Comparison of ENCODE assay signal across 8 mouse cellular contexts in genomic region chr3:57204066-57204723, GRCm38 (mm10).
DNase-seq lines count a peak whose midpoint lies in the region; ATAC-seq lines count a peak whose summit lies in the region.

No protein-coding gene starts in this region.

- H3K4me3 ChIP-seq in forebrain, embryonic 16.5 days (replicated peaks; ENCODE audit: low read length): no peak overlapping the region
- no peak overlapping the region for H3K4me3 ChIP-seq in midbrain, embryonic 10.5 days

- 25% methylated on average over 3 of the region's 3 CpGs for WGBS in forebrain, embryonic 16.5 days
- 39% methylated on average over 3 of the region's 3 CpGs for WGBS in midbrain, embryonic 10.5 days

- DNase-seq in CD4-positive, CD25-positive, alpha-beta regulatory T cell, adult 2 months (ENCODE audit: low read depth, low spot score): peak; percentile 2
- DNase-seq in urinary bladder, postnatal 14 days (ENCODE audit: low spot score): peak; percentile 40
- no peak for DNase-seq in urinary bladder, adult 2 months (ENCODE audit: low spot score)
- DNase-seq in layer of hippocampus, adult 18-20 months (ENCODE audit: low spot score in 2 of 2): peak; percentile 13 to 78
- DNase-seq in midbrain, embryonic 10.5 days (ENCODE audit: low spot score): peak; percentile 22

- no peak overlapping the region for H3K4me2 ChIP-seq in forebrain, embryonic 16.5 days (ENCODE audit: low read length)

- no peaks in the 10 kb centered on the region for H3K4me1 ChIP-seq in forebrain, embryonic 16.5 days (replicated peaks; ENCODE audit: control insufficient read depth, insufficient read depth, low read length)
- H3K4me1 ChIP-seq in midbrain, embryonic 10.5 days: no peaks in the 10 kb centered on the region

- ATAC-seq in CD4-positive, CD25-positive, alpha-beta regulatory T cell, adult 4 months: no peak
- peak; percentile 63 for ATAC-seq in forebrain, embryonic 16.5 days
- no peak for ATAC-seq in erythroid progenitor cell, adult 5-6 weeks (replicated peaks; ENCODE audit: low FRiP score, poor library complexity, severe bottlenecking)

- H3K9me3 ChIP-seq in forebrain, embryonic 16.5 days (ENCODE audit: control insufficient read depth, low read length): no peaks in the 10 kb centered on the region
- H3K9me3 ChIP-seq in midbrain, embryonic 10.5 days (replicated peaks): no peaks in the 10 kb centered on the region

- no peak overlapping the region for H3K27ac ChIP-seq in forebrain, embryonic 16.5 days (ENCODE audit: low read length)
- H3K27ac ChIP-seq in midbrain, embryonic 10.5 days (replicated peaks): no peak overlapping the region

- no peaks in the 10 kb centered on the region for H3K36me3 ChIP-seq in forebrain, embryonic 16.5 days (ENCODE audit: control insufficient read depth, insufficient read depth)
- no peaks in the 10 kb centered on the region for H3K36me3 ChIP-seq in midbrain, embryonic 10.5 days

- H3K27me3 ChIP-seq in forebrain, embryonic 16.5 days (replicated peaks; ENCODE audit: control insufficient read depth, insufficient read depth, low read length): no peaks in the 10 kb centered on the region
- no peaks in the 10 kb centered on the region for H3K27me3 ChIP-seq in midbrain, embryonic 10.5 days (ENCODE audit: low read depth, poor library complexity, severe bottlenecking)

- no peak overlapping the region for H3K9ac ChIP-seq in forebrain, embryonic 16.5 days (replicated peaks; ENCODE audit: low read depth, low read length)
